Mouse (Mus musculus) macrophage (primary cell): ENCODE measurements at regions not wholly inside any gene's neighbourhood (a gene's known extent, or its start where the extent isn't known, plus 50 kb on each side); places are given as distances from the start of the nearest gene placed in this dataset.

Experiments used
- H3K27ac ChIP-seq: fragments of 350-480 bp; formaldehyde crosslinking; 2 replicates; pipeline ENCODE4 v1.9.0; 2021
- H3K36me3 ChIP-seq: fragments of 350-480 bp; formaldehyde crosslinking; 2 replicates; pipeline ENCODE4 v1.9.0; 2021; ENCODE audit errors: inconsistent target
- H3K4me3 ChIP-seq: fragments of 350-480 bp; formaldehyde crosslinking; 2 replicates; pipeline ENCODE4 v1.9.0; 2021; ENCODE audit errors: inconsistent target
- H3K79me2 ChIP-seq: fragments of 350-480 bp; formaldehyde crosslinking; 2 replicates; pipeline ENCODE4 v1.9.0; 2021; ENCODE audit errors: inconsistent target
- WGBS: methylation state at CpG from one replicate; pipeline ENCODE4 v1.1.7; 2026; ENCODE audit warnings: inconsistent platforms; ENCODE audit not compliant: missing documents; 5-methylcytosine and 5-hydroxymethylcytosine counted together

DNA sequence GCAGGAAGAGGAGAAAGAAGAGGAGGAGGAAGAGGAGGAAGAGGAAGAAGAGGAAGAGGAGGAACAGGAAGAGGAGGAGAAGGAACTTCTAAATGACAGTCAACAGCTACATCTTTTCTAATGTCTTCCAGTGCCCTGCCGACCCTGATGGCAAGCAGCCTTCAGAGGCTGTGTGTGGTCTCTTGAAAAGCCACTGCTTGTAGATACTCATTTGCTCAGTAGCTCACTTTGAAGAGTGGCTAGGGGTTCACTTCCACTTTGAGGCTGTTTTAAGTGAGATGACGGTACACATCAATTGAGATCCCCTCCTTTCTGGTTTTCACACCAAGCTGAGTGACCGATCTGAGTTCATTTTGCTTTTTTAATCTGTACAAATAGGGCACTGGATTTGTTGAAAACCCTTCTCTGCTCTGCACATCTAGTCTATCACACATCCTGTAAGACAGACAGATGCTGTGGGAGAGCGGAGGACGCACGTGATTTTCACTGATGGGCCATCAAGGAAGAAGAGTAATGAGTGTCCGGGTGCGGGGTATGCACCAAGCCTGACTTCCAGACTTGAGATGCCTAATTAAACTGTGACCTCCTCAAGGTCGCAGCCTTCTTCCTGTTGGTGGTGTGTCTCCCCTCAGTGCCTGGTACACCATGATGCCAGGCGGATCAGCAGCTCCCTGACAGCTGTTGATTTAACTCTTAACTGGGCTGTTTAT lies 239.0 kb downstream of the Mtx2 start:
- no peaks in the 10 kb centered on the region for H3K36me3 ChIP-seq
- H3K4me3 ChIP-seq = no peak overlapping the region
- H3K79me2 ChIP-seq = no peaks in the 10 kb centered on the region
- 49% methylated on average over 10 of the region's 10 CpGs for WGBS
- H3K27ac ChIP-seq = no peak overlapping the region

DNA sequence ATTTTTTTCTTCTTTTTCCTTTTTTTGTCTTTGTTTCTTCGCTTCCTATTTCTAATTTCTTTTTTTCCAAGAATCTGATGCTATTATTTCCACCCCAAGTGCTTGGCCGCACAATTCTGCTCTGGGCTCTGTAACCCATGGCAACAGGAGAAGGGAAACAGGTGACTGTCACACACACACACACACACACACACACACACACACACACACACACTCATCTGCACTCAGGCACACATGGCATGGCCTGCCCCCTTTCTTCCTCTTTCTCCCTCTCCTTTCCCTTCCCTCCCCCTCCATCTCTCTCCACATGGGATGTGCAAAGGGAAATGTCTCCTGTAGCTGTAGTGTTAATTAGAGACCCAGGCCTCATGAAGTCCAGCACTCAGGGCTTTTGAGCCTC lies 239.7 kb downstream of the Mtx2 start:
- Histone ChIP-seq H3K4me3 (no peak overlapping the region), H3K79me2 (no peaks in the 10 kb centered on the region), H3K27ac (no peak overlapping the region), H3K36me3 (no peaks in the 10 kb centered on the region)
- WGBS = 25% methylated on average over 2 of the region's 2 CpGs

GRCm38 (mm10) chr2:75069321-75069720 lies 243.7 kb downstream of the Mtx2 start:
- Histone ChIP-seq H3K79me2 (no peaks in the 10 kb centered on the region), H3K36me3 (no peaks in the 10 kb centered on the region), H3K4me3 (no peak overlapping the region), H3K27ac (no peak overlapping the region)
- WGBS = 48% methylated on average over 2 of the region's 2 CpGs

GRCm38 (mm10) chr2:75072021-75072420 lies 246.4 kb downstream of the Mtx2 start:
- WGBS = 63% methylated on average over 2 of the region's 3 CpGs
- Histone ChIP-seq H3K36me3 (no peaks in the 10 kb centered on the region), H3K27ac (no peak overlapping the region)

DNA sequence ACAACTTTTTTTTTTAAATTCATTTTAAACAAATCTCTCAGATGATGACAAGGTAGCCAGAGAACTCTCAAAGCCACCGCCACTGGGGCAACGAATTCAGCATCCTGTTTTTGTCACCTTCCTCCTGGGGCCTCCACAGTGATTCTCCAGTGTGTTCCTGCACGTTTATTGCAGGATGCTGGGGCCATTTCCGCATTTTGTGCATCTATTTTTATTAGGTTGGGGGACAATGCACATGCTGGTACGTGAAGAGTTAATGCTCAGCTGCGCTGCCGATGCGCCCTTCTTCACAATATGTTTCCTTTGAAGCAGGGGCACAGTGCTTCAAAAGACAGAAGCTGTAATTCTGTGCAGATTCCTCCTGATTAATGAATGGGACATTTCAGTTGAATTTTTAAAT lies 246.9 kb downstream of the Mtx2 start:
- Histone ChIP-seq H3K79me2 (no peaks in the 10 kb centered on the region), H3K36me3 (no peaks in the 10 kb centered on the region), H3K4me3 (no peak overlapping the region), H3K27ac (no peak overlapping the region)
- WGBS = 18% methylated on average over 8 of the region's 8 CpGs

More at GRCm38 (mm10) chr2:75072021-75072420, 246.4 kb downstream of the Mtx2 start:
- H3K79me2 ChIP-seq = no peaks in the 10 kb centered on the region
- no peak overlapping the region for H3K4me3 ChIP-seq

DNA sequence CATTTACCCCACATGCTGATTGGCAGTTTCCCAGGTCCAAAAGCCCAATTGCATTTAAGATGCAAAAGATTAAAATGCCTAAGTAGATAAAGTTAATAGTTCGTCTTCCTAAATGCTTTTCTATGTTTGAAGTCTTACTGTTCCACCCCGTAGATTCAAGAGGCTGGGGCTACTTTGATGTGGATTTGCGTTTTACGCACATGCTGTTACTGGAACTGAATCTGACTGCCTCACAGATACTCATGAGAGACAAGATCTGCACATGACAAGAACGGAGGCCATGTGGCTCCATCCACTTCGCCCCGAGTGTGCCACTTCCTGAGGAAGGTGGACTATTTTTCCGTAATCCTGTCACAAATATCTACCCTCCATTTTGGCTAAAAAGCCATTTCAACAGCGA lies 247.6 kb downstream of the Mtx2 start:
- no peak overlapping the region for H3K4me3 ChIP-seq
- 79% methylated on average over 9 of the region's 9 CpGs for WGBS
- H3K36me3 ChIP-seq = no peaks in the 10 kb centered on the region
- H3K79me2 ChIP-seq = no peaks in the 10 kb centered on the region
- no peak overlapping the region for H3K27ac ChIP-seq

- H3K4me3 ChIP-seq = no peak overlapping the region
- H3K27ac ChIP-seq = no peak overlapping the region
- H3K36me3 ChIP-seq = no peaks in the 10 kb centered on the region
- no peaks in the 10 kb centered on the region for H3K79me2 ChIP-seq
- 94% methylated on average over 12 of the region's 12 CpGs for WGBS
These were observed 261.6 kb downstream of the Mtx2 start for GRCm38 (mm10) chr2:75087164-75087563.

GRCm38 (mm10) chr2:75089186-75089585 lies 263.6 kb downstream of the Mtx2 start:
- H3K4me3 ChIP-seq = no peak overlapping the region
- H3K79me2 ChIP-seq = no peaks in the 10 kb centered on the region
- WGBS = 51% methylated on average over 8 of the region's 8 CpGs
- no peak overlapping the region for H3K27ac ChIP-seq
- H3K36me3 ChIP-seq = no peaks in the 10 kb centered on the region

- Histone ChIP-seq H3K36me3 (no peaks in the 10 kb centered on the region), H3K27ac (no peak overlapping the region), H3K79me2 (no peaks in the 10 kb centered on the region), H3K4me3 (no peak overlapping the region)
- 59% methylated on average over 6 of the region's 6 CpGs for WGBS
These were observed 264.0 kb downstream of the Mtx2 start for GRCm38 (mm10) chr2:75089616-75090015.

DNA sequence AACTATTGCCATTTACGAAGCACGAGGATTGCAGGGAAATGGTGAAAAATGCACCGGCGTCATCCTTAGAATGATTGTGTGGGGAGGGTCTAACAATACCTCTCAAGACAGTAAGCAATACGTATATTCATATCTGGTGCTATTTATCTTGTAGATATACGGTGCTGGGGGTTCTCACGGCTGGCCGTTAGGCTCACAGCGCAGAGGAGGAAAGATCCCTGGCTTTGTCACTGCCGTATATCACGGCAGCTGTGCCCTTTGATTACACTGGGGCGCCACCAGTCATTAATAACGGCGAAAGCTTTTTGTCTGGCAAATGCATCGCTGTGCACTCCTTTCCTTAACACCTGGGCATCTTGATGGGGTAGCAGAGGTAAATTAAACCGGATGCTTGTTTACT lies 264.8 kb downstream of the Mtx2 start:
- Histone ChIP-seq H3K79me2 (no peaks in the 10 kb centered on the region), H3K36me3 (no peaks in the 10 kb centered on the region), H3K27ac (no peak overlapping the region), H3K4me3 (no peak overlapping the region)
- WGBS = 90% methylated on average over 16 of the region's 16 CpGs

DNA sequence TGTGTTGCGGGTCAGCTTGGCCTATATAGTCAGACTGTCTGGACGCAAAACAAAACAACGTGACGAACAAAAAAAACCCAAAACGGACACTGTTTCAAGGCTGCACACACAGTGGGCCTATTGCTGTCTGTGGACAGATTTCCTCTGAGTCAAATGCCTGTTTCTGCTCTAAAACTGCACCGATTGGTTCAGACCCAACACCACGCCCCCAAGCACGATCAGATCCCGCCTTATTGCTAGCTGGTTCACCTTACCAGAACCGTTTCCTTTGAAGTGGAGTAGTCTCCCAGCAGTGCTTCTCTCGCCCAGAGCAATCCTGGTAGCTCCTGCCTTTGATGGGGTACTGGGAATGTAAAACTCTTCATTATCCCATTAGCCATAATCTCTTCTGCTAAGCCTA lies 275.9 kb downstream of the Mtx2 start:
- Histone ChIP-seq H3K4me3 (no peak overlapping the region), H3K79me2 (no peaks in the 10 kb centered on the region), H3K27ac (no peak overlapping the region), H3K36me3 (no peaks in the 10 kb centered on the region)
- 43% methylated on average over 11 of the region's 11 CpGs for WGBS

GRCm38 (mm10) chr2:75112751-75113150 lies 287.1 kb downstream of the Mtx2 start:
- no peaks in the 10 kb centered on the region for H3K36me3 ChIP-seq
- no peak overlapping the region for H3K27ac ChIP-seq
- no peaks in the 10 kb centered on the region for H3K79me2 ChIP-seq
- no peak overlapping the region for H3K4me3 ChIP-seq
- 83% methylated on average over 9 of the region's 9 CpGs for WGBS

DNA sequence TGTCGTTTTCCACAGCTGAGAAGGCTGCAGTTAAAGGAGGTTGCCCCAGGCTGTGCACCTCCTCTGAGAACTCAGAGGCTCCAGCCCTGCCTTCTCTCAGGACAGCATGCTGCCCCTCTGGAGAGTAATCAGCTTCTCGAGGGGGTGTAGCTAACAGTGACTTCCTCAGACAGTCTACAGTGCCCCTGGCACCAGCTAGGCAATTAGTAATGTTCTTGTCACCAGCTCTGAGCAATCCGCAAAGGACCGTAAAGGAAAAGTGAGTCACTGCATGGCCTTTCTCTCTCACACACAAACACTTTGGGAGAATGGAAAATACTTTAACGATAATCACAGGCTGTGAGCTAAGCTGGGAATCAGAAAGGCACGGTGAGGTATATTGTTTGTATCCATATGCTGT lies 288.8 kb downstream of the Mtx2 start:
- WGBS = 20% methylated on average over 6 of the region's 6 CpGs
- Histone ChIP-seq H3K27ac (no peak overlapping the region), H3K79me2 (no peaks in the 10 kb centered on the region), H3K36me3 (no peaks in the 10 kb centered on the region), H3K4me3 (no peak overlapping the region)

- Histone ChIP-seq H3K36me3 (no peaks in the 10 kb centered on the region), H3K27ac (no peak overlapping the region), H3K4me3 (no peak overlapping the region), H3K79me2 (no peaks in the 10 kb centered on the region)
- 90% methylated on average over 8 of the region's 8 CpGs for WGBS
These were observed 292.8 kb downstream of the Mtx2 start for GRCm38 (mm10) chr2:75118348-75118926.

DNA sequence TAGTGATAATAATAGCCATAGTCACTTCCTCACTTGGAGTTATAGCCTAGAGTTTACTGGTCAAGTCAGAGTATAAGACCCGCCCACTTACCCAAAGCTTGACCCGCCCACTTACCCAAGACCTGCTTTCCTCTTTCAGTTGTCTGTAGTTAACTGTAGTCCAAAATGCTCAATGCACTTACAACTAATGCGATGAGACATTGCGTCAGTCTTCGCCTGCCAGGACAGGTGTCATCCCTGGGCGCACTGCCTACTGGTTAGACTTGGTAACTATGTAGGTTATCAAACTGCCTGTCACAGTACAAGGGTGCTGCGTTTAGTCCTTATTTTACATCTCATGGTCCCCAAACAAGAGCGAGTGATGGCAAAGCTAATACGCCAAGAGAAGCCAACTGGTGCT lies 294.0 kb downstream of the Mtx2 start:
- WGBS = 92% methylated on average over 9 of the region's 9 CpGs
- Histone ChIP-seq H3K36me3 (no peaks in the 10 kb centered on the region), H3K79me2 (no peaks in the 10 kb centered on the region), H3K27ac (no peak overlapping the region), H3K4me3 (no peak overlapping the region)
